Mouse (Mus musculus): ENCODE measurements around the gene Nav3. TPM values are rescaled to one million over a fixed set of nuclear protein-coding genes. Genes with fewer than 3 reads are reported as not detected.

Nav3 gene
- polyA plus RNA-seq, 1 experiment from 2014 or later: 0.91 TPM

DNA sequence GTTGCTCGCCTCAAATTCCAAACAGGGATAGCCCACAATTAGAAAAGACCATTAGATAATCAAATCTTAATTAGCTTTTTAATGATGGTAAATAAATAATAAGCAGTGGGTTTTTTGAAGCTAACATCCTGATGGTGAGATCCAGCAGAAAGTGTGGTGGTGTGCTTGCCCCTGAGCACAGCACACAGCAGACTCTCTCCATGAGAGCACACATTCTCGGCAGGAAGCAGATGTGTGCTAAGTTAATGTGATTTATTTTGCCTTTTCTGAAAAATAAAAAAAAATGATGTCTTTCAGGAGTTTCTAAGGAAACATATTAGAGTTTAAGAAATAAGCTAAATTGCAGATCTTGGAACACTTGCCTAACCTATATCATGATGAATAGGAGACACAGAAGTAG, 531.9 kb downstream of the Nav3 start:
- no peak for DNase-seq (ENCODE audit: low spot score)

DNA sequence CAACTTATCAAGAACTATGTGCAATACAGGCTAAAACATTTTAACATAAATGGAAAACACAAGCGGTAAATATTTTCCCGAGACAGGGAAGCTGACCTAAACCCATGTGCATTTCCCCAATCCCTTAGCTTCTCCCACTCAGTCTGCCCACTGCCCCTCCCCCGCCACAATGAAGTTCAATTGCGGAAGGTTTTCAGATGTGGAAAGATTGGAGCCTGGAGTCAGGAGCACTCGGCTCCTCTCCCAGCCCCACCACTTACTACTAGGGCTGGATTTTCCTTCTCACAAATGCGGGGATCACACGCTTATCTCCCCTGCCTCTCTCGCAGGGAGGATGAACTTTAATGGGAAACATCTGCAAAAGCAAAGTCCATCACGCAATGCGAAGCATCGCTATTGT, 534.6 kb downstream of the Nav3 start:
- no peak for DNase-seq (ENCODE audit: low spot score)

DNA sequence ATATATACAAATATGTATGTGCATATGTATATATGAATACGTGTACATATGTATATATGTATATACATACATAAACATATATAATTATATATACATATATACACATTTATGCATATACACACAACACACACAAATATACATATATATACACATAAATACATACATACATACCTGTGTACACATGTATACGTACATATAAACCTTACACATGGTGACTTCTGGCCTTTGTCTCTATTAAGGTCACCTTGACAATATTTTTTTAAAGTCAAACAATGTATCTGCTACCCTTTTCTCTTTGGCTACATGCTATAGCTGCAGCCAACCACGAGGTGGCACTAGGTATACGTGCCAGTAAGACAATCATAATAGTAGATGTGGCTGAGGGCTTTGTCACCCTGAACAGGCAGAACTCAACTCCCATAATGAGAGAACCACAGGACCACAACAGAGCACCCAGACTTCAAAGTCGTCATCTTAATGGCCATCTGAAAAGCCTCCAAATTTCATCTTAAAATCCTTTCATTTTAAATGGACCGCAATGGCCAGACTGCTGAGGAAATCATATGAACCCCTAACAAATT, 535.3 kb downstream of the Nav3 start:
- peak; percentile 11 for DNase-seq (ENCODE audit: low spot score)

DNA sequence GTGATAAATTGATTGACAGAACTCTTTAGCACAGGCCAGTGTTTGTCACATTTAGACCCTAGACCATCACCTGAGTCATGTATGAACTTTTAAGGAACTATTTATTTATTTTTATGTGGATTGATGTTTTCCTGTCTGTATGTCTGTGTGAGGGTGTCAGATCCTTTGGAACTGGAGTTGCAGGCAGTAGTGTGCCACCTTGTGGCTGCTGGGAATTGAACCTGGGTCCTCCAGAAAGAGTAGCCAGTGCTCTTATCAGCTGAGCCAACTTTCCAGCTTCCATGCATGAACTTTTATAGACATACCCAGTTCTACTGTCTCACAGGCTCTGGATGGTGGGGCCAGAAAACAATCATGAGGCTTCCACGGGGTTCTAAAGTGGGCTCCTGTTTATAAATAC, 536.5 kb downstream of the Nav3 start:
- no peak for DNase-seq (ENCODE audit: low spot score)

DNA sequence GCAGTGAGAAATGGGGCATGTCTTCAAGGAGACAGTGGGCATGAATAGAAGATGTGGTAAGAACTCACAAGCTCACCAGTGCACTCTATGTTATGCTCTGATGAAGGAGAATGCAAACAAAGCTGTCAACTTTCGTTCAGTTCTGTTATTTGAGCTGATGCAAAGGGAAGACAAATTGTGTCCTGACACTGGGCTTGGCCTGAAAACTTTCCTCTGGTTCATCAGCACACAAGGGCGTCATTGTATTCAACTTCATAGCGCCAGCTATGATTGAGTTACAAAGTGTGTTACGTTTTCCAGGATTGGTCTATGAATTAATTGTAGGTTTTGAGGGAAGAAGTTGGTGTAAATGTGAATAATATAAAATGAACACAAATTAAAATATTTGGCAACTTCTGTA, 548.8 kb downstream of the Nav3 start:
- DNase-seq (ENCODE audit: low spot score): no peak

DNA sequence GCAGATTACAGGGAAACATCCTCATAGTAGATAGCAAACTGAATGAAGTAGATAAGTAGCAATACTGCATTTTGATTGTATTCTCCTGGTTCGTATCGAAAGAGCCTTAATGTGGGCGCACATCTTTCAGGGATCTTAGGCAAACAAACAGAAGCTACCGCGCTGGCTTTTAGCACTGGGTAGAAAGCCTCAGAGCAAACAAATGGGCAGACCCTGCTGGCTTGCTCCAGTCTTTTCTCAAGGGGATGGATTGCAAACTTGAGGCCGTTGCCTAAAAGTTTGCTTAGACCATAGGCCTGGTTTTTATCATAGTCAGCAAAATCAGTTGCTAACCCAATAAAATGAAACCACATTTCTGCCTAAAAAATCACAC, 549.6 kb downstream of the Nav3 start:
- DNase-seq (ENCODE audit: low spot score): no peak

DNA sequence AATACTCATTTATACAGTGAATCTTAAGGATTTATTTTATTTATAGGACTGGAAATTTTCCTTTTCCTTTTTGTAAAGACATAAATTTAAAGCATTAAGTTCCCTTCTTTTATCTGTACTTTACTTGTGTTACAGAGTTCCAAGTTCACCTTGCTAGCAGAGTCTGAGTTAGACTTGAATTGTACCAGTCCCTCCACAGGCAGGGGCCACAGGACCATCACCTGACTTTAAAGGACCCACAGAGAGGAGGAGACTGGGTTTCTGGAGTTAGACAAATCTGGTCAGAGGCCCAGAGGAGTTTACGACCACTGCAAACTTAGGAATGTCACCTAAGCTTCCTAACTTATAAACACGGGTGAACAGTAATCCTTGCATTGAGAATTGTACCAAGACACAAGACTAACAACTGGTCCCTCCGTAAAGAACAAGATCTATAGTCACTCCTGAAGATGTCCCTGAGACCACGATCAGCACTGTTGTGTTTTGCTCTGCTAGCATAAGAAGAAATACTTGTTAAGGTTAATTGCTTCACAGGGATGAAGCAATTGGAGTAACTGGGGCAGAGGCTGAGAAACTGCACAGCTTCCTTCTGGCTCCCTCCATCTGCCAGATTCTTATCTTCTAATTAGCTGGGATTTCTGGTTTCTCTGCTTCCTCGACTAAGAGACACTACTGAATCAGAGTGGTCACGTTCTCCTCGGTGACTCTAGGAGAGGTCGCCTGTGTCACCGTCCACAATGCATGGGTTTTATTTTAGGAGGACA, 550.2 kb downstream of the Nav3 start:
- no peak for DNase-seq (ENCODE audit: low spot score)

DNA sequence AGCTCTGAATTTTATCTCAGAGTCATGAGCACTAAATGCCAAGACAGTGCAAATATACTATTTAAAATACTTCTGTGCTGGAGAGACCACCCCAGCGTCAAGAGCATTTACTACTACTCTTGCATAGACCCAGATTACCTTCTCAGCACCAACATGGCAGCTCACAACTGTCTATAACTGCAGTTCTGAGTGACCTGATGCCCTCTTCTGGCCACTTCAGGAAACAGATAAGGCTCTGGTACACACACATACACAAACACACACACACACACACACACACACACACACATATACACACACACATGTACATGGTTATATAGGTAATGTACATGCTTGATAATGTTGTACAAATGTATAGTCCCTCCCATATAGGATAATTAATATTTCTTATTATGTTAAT, 551.2 kb downstream of the Nav3 start:
- no peak for DNase-seq (ENCODE audit: low spot score)

DNA sequence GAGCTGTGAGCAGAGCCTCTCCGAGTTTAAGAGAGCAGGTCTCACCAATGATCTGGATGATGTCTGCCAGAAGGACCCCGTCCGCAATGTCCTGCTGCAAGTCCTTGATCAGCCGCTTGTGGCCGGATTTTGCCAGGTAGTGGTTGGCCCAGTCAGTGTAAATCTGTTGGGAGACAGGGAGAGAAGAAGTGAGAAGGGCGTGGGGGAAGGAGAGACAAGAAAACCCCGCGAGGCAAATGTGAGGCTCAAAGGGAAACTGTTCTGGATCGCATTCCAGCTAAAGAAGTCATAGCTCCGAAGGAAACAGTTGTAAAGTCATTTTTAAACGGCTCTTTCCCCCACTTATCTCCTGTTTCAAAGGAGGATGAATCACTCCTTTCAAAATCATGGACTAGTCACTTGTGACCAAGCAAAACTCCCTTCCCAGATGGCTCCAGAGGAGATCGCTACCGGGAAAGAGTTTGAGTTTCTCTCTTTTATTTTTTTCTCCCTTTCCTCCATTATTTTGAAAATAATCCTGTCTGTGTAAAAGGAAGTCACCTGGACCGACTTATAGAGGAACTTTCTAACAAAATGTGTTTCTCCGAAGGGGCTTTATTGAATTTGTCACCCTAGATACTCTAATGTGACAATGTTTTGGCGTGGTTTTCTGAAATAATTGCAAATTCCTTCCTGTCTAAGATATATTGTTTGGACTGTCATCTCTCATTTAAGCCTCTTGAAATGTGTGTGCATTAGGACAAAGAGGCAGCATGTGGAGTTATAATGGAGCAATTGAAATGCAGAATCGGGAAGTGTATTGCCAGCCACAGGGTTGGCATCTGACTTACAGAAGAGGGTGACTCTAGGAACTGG, 552.1 kb downstream of the Nav3 start:
- no peak for DNase-seq (ENCODE audit: low spot score)

DNA sequence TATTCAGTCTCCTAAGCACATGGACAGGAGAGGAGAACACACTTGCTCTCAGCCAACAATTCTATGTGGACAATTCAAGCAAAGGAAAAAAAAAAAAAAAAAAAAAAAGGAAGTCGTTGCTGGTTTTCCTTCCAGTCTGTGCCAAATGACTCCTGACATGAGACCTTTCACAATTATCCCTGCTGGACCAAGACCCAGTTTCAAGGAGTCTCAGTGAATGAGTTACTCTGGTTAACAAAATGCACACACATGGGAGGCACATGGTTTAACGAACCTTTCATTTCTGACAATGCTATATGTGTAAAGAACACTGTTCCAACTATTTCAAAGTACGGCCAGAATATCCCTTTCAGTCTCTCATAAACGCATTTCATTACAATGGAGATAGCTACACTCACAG, 552.8 kb downstream of the Nav3 start:
- no peak for DNase-seq (ENCODE audit: low spot score)

DNA sequence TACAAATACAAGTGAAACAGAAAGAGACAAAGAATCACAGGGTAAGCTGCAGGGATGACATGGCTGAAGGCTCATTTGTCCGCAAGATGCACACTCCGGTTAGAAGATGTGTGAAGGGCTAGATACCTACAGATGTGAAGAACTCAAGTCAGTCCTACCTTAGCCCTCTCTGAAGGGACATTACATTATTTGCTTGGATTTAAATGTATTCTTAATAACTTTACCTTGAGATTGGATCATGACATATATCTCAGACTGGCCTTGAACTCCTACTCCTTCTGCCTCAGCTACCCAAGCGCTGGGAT, 566.9 kb downstream of the Nav3 start:
- DNase-seq (ENCODE audit: low spot score): no peak

DNA sequence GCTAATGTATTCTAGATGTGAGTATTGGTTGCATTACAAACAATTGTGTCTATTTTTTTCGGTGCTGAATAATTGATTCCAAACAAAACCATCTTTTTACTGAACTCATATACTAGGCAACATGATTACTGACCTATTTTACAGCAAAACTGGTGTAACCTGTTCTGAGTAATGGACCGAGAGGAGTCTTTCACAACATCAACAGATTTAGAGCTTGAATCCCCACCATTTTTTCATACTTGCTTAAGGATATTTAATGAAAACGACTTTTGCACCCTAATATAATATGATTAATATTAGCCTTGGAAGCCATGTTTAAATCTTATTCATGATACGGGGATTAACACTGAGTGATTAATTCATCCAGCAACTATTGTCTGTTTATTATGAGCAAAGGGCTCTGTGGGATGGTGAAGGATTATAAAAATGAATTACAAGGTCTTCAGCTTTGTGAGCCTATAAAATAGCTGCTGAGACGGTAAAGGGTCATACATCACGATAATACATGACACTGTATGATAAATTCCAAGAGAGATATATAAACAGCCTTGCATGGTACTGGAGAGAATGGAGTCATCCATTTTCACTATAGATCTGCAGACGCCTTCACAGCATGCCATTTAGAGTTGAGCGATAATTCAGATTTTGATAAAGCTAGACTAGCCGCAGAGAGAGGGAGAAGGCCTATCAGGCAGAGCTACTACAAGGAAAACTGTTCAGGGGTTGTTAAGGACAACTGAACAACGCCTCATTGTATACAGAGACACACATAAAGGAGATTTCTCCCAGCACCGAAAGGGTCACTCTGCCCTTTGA, 567.4 kb downstream of the Nav3 start:
- DNase-seq (ENCODE audit: low spot score): no peak

DNA sequence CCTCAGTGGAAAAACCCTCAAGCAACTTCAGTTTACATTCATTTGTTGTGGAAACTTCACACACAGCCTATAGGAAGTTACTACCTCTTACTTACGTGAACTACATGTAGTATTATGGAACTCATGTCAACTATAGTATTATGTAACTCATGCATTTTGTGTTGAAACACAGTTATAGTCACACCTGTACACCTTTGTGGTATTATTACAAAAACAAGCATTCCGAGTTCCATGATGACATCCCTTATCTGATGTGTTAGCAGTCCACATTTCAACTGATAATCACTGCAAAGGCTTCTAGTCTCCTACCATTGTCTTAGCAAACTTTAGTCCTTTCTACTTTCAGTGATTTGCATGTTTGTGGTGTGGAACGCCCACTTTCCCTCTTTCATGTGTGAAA, 568.8 kb downstream of the Nav3 start:
- DNase-seq (ENCODE audit: low spot score): no peak

DNA sequence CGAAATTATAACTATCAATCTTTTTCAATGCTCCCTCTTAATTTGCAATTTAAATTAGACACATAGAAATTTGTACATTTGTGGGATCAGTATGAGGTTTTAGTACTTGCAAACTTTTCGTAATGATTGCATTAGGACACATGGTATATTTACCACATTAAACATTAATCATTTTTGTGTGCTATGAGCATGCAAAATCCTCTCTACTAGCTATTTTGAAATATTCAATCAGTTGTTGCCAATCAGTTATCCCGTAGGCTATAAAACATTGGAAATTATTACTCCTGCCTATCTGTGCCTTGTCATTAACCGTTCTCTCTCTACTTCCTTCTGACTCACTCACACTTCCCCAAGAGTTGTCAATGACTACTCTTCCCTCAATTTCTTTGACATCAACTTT, 579.9 kb downstream of the Nav3 start:
- DNase-seq (ENCODE audit: low spot score): no peak

DNA sequence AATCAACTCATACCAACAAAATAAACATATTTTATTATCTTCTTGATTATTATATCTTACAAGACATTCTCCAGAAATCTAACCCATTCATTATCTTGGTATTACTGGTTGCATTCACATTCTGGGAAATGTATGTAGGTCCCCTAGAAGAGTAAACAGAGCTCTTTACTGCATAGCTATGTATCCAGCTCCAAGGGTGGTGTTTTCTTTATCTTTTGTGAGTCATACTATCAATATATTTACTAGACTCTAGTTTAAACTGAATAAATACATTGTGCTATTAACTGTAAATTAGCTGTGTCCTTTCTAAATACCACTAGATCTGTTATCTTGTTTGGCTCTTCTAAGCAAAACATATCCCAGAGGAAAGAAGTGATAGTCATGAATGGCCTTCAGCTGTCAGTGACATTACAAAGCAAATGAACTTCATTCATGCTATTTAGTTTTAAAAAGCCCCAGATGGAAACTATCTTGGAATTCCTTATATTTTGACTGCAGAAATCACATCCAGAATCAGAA, 580.6 kb downstream of the Nav3 start:
- no peak for DNase-seq (ENCODE audit: low spot score)

DNA sequence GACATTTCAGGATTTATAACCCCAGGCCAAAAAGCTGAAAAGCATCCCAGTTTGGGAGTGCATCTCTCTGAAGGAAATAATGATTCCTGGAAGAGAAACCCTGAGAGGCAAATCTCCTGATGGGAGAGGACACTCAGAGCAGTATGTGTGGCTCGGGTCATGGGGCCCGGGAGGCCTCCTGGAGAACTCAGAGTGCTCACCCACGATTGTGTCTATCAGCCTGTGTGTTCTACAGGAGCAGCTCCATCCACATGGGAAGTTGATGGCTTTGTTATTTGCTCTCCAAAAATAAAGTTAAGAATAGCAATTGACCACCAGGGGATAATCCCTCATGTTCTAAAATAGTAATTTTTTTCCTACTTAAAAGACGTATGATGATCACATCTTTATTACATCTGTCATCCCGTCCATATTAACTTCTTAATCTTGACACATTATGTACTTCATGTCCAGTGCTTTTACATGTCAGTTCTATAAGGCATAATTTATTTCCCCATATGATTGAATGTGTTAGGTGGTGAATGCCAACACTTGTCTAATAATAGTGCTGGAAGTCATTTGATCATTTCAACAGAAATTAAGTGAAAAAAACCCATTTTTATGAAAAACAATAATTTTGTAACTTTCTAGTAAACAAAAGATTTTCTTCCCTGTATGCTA, 581.2 kb downstream of the Nav3 start:
- DNase-seq (ENCODE audit: low spot score): no peak

DNA sequence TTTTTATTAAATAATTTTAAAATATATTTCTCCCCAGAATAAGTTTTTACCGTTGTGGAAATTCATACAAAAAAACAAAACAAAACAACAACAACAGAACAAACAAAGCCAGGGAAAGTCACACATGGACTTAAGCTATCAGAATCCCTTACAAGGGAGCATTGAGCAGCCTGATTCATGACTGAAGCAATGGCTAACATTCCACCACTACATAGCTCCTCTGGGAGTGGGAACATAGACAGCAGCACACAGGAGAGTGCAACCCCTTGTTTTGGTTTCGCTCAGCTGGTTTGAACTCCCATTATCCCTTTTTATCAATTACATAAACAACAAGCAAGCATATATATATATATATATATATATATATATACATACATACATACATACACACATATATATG, 589.9 kb downstream of the Nav3 start:
- DNase-seq (ENCODE audit: low spot score): no peak

DNA sequence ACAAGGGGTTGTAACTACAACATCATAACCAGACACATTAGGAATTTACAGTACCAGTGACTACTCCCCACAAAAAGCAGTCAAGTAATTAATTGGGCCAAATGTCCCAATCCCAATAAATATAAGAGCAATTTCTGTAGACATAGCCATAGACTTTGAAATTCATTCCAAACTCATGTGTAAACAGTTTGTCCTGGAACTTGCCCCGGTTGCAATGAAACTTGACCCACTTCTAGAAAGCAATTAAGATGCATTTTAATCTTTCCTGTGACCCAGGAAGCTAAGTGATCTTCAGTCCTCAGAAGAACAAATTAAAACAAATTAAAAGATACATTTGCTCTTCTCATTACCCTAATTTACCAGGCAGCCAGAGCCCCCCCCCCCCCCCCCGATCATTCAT, 590.6 kb downstream of the Nav3 start:
- DNase-seq (ENCODE audit: low spot score): no peak

DNA sequence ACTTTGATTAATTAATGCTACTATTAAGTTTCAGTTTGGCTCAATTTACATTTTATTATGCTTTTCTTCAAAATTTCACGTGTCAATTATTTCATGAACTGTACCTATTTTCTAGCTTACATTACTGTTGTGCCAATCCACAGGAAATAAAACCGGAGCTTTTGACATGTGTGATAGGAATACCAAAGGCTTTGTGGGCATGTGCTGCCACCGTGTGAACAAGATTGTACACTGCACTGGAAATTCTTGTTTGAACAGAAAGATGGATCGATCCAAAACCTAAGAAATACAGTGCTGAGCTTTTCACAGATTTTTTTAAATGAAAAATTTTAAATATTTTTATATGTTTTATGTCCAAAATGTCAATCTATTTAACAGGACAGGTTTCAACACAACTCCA, 591.3 kb downstream of the Nav3 start:
- DNase-seq (ENCODE audit: low spot score): no peak

DNA sequence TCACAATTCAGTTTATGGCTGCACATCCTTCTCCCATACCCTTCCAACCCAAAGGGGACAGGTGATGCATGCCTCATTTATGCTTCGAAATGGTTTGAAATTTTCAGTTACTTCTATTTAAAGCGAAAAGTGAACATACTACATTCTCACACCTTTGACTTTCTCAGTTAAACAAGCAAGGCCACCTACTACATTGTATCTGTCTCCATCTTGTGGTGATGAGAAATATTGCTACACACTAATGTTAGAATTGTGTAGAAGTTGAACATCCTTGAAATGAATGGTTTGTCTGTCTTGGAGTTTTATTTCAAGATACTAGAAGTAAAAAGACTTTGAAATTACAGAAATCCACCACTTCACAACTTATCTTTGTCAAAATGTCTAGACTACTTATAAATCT, 594.7 kb downstream of the Nav3 start:
- no peak for DNase-seq (ENCODE audit: low spot score)

DNA sequence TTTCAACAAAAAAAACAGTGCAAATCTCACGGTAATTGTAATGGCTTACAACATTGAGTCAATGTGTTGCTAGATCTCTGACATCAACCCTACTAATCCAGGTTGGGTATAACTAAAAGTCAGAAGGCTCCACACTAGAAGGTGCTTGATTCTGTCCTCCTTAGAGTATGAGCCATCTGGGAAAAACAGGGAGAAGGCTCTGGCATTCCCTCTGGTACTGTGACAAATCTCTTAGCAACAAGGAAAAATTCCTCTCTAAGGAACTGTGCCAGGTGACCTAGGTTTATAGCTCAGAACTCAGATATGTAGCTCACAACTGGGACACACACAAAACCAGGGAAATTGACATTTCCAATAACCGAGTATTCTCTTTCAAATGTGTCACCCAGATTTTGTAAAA, 597.4 kb downstream of the Nav3 start:
- no peak for DNase-seq (ENCODE audit: low spot score)

Data from thymus, postnatal 0 days (tissue).